Mouse (Mus musculus): ENCODE measurements around the gene Gm21992. TPM values are rescaled to one million over a fixed set of nuclear protein-coding genes. Genes with fewer than 3 reads are reported as not detected.
"Not testable (repeated sequence)": the region's sequence is repeated elsewhere in the genome, so short reads cannot be mapped to it uniquely, and the experiment has no call there.

Gm21992 gene
- total RNA-seq, 2 experiments from 2014 or later, result 21.8 to 21.9 TPM

DNA sequence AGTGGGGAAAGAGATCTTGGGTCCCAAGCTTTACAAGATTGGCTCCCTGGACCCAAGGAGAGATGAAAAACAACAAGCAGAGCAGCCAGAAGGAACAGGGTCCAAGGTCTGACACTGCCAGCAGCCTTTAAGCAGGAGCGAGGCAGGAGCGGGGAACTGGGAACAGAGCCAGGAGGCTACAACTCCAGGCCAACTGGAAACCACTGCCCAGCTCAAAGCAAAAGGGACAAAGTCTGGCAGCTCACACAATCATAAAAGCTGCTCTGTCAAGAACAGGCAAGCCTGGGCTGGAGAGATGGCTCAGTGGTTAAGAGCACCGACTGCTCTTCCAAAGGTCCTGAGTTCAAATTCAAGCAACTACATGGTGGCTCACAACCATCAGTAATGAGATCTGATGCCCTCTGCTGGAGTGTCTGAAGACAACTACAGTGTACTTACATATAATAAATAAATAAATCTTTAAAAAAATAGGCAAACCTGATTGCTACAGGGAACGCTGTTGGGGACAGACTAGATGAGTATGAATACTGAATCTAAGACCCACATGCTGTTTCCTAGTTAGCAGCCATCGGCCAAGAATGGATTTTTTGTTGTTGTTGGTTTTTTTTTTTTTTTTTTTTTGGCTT is 9.4 kb upstream of the Gm21992 start:
- intact Hi-C loops (cut with DNase I), result no loop called here
- DNase-seq (ENCODE audit: low spot score in 2 of 2), result peak; percentile 55 to 78

DNA sequence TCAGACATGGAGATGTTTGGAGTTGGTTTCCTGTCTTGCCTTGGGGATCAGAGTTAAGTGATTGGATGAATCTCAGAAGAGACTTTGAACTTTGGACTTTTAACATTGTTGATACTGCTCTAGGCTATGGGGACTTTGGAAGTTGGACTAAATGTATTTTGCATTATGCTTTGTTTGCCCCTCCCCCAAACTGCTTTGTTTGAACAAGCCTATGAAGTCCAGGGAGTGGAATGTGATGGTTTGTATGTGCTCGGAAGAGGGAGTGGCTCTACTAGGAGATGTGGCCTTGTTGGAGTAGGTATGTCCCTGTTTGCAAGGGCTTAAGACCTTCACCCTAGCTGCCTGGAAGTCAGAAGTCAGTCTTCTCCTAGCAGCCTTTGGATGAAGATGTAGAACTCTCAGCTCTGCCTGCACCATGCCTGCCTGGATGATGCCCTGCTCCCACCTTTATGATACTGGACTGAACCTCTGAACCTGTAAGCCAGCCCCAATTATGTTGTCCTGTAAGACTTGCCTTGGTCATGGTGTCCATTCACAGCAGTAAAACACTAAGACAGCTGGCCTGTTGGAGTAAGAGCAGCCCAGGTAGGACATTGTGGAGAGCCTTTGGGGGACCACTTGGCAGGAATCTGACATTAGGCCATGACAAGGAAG is 5.9 kb upstream of the Gm21992 start:
- intact Hi-C loops (cut with DNase I), result no loop called here
- no peak for DNase-seq (ENCODE audit: low spot score in 2 of 2)

DNA sequence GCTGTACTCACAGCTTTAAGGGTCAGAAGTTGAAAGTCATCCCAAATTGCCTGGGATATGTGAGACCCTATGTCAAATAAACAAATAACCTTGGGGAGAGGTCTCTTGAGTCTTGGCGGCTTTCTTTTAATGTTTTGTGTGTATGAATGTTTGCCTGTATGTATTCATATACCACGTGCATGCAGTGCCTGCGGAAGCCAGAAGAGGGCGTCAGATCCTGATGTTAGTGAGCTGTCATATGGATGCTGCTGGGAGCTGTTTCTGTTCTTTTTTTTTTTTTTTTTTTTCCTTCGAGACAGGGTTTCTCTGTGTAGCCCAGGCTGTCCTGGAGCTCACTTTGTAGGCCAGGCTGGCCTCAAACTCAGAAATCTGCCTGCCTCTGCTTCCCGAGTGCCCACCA is 1.6 kb upstream of the Gm21992 start:
- intact Hi-C loops (cut with DNase I), result no loop called here
- no peak for DNase-seq (ENCODE audit: low spot score in 2 of 2)

DNA sequence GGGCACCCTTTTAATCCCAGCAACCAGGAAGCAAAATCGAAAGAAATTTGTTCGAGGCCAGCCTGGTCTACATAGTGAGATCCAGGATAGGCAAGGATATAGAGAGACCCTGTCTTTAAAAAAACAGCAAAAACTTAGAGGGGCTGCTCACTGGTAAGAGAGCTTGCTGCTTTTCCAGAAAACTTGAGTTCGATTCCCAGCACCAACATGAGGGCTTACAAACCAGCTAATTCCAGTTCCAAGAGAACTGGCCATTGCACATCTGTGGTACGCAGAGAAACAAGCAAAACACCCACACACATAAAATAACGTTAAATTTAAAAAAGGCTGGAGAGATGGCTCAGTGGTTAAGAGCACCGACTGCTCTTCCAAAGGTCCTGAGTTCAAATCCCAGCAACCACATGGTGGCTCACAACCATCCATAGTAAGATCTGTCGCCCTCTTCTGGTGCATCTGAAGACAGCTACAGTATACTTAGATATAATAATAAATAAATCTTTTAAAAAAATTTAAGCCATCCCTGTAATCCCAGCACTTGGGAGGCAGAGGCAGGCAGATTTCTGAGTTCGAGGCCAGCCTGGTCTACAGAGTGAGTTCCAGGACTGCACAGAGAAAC is 1.0 kb upstream of the Gm21992 start:
- intact Hi-C loops (cut with DNase I); DNase-seq (ENCODE audit: low spot score in 2 of 2): not testable (repeated sequence)

DNA sequence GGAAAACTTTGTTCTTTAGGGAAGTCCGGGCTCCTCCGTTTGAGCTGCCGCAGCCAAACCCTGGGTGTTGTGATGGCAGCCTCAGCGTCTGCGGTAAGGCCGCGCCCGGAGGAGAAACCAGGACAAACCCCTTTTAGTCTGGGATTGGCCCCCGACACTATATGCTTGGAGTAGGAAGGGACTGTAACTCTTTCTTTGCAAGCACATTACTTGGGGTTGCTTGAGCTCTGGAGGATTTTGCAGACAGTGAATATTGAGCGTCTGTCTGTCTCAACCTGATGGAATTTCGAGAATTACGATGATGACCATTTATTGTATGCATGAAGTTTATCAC is 464 bp upstream of the Gm21992 start:
- intact Hi-C loops (cut with DNase I), result loop anchor here (1.0 kb wide), 1 partner anchor 56 kb away; the partner anchor contains the start of gene Rbm4b
- DNase-seq (ENCODE audit: low spot score in 2 of 2), result no peak

DNA sequence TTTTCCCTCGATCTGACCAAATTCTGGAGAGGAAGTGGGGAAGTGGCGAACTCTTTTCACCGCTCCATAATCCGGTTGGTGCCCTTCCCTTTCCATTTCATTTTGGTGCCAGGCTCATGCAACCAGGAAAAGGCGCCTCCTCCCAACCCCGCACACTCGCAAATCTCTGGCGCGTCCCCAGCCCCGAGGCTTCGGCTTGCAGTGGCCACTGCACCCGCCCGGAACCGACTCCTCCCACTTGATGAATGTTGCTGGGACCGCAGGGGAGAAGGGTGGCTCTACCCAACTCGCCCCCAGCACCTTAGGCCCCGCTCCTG is 708 bp downstream of the Gm21992 start:
- intact Hi-C loops (cut with DNase I), result loop anchor here (1.0 kb wide), 1 partner anchor 54 kb away; the partner anchor contains the start of gene Rbm4b

DNA sequence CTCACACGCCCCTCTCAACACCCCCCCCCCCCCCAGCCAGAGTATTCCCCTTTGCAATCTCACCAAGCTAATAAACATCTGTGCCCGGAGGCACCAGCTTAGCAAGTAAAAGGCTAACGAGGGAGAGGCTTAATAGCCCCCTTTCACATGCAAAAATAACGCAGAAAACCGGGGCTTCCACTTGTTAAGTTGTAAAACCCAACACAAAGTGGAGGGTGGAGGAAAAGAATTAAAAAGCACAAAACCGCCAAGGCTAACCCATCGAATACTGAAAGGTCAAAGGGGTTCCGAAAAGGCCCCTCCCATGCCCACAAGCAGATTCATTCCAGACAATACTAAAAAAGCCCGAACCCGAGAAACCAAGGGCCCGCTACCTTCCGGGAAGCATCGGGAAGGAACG is 1.1 kb downstream of the Gm21992 start:
- DNase-seq (ENCODE audit: low spot score in 2 of 2), result no peak
- intact Hi-C loops (cut with DNase I), result no loop called here

More for the DNA sequence above, 708 bp downstream of the Gm21992 start:
- no peak for DNase-seq (ENCODE audit: low spot score in 2 of 2)

DNA sequence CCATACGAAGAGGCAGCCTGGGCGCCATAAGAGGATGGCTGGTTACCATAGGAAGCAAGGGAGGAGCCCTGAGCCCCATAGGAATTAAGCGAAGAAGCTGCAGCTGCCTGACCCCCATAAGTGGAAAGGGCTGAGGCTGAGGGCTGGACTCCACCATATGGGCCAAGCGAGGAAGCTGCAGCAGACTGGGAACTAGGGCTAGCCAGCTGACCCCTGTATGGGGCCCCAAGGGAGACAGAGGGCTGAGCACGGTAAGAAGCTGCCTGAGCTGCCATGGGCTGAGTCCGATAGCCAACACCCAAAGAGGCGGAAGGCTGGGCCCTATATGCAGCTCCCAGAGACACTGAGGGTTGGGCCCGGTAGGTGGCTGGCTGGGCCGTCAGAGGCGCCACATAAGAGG is 8.1 kb downstream of the Gm21992 start:
- intact Hi-C loops (cut with DNase I), result no loop called here
- DNase-seq (ENCODE audit: low spot score in 2 of 2), result no peak

DNA sequence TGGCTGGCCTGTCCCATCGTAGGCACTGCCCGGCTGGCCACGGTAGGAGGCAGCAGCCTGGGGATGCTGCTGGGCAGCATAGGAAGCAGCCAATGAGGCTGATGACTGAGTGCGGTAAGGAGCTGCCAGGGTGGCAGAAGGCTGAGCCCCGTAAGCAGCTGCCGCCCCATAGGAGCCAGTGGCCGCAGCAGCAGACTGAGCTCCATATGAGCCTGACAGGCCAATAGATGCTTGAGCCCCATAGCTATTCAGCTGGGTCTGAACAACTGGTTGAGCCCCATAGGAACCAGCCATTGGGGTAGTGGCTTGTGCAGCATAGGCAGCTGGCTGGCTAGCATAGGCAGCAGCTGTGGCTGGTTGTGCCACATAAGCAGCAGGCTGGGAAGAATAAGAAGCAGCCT is 8.7 kb downstream of the Gm21992 start:
- intact Hi-C loops (cut with DNase I), result no loop called here

DNA sequence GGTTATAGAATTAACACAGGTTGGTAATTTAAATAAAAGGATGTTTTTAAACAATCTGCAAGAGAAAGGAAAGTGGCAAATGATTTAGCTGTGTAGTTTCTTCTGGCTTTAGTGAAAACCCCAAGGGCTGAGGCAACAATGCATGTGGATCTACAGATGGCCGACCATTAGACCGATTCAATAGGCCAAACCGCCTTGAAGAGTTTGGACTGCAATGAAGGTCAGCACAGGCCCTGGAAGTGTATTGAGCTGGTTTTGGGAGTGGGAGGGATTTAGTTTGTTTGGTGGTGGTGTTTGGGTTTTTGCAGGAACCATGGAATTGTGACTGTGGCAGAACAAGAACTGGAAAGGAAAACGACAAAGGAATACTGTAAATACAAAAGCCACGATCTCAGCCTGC is 12.3 kb downstream of the Gm21992 start:
- DNase-seq (ENCODE audit: low spot score in 2 of 2), result no peak
- intact Hi-C loops (cut with DNase I), result no loop called here

More for the DNA sequence above, 8.7 kb downstream of the Gm21992 start:
- DNase-seq (ENCODE audit: low spot score in 2 of 2), result no peak

DNA sequence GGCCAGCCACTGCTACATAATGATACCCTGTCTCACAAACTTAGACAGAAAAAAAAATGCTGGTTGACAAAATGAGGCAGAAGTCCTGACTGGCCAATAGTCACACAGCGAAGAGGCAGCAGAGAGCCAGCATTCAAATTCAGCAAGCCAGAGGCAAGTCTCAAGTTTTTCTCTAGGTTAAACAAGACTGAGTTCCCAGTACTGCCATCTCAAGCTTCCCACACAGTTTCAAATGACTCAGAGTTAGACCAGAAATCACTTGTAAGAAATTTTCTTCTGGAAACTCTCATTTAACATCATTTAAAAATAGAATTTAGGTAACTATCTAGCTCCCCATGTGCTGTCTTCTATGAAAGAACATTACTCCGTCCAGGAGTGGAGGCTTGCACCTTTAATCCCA is 13.6 kb downstream of the Gm21992 start:
- DNase-seq (ENCODE audit: low spot score in 2 of 2), result peak in 1 of 2 experiments; percentile 75
- intact Hi-C loops (cut with DNase I), result no loop called here

DNA sequence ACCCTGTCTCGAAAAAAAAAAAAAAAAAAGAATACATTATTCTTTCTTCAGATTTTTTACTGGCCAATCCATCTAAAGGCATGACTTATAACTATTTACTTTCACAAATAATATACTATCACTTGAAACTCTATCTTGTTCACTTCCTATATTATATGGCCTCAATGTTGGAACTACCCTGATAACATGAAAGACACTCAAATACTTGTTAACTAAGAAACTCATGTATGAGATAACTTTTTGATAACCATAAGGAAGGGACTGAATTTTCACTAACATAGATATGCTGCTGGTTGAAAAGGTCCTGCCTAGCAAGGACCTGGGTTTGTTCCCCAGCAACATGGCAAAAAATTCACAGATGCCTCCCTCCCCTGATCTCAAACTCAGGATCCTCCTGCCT is 15.5 kb downstream of the Gm21992 start:
- intact Hi-C loops (cut with DNase I), result no loop called here
- no peak for DNase-seq (ENCODE audit: low spot score in 2 of 2)

DNA sequence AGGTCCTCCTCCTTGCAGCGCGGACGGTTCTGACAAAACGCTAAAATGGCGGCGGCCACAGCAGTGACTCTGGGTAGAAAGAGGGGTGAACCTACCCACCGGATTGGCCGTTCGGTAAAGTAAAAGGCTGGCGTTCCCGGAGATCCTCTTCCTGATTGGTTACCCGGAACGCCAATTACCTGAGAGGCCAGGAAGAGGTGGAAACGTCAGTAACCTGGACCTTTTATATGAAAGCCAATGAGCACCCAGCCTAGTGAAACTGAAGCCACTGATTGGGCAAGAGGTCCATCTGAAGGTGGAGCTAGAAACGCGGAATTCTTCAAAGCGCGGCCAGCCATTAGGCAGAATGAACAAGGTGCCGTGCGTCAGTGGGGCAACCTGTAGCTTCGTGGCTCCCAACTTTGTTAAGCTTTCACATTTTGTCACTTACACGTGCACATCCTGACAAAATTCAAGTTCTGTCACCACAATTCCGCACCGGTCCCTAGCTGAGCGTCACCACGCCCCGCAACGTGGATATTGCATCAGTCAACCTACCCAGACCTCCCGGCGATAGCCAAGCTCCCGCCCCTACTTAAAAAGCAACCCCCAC is 17.5 kb downstream of the Gm21992 start, which contains the start of gene Rbm4:
TSS of gene Rbm4 (minus strand) at position 71 of the 592 bp plus-strand sequence.
- intact Hi-C loops (cut with DNase I), result no loop called here
- DNase-seq (ENCODE audit: low spot score in 2 of 2), result peak; percentile 98 to 100

DNA sequence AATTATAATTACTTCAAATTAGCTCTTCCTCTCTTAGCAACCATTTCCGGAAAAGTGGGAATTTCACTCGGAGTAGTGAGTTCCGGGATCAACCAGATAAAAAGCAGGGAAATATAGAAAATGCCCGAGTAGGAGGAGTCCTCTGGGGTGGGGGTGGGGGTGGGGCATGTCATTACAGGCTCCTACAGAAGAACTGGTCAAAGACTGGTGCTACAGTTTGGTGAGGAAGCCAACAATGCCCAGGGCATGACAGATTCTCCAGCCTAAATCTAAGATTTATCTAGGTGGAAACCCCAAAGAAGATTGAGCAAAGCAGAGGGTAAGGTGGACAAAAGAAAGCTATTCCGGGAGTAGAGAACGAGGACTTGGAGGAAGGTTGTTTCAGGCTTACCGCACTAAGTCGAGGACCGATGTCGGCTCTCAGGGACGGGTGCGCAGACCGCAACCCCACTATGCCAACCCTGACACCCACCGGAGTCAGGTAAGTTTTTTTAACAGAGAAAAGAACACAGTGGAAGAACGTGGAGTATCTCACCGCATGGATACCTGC is 18.1 kb downstream of the Gm21992 start:
- no peak for DNase-seq (ENCODE audit: low spot score in 2 of 2)
- intact Hi-C loops (cut with DNase I), result no loop called here

DNA sequence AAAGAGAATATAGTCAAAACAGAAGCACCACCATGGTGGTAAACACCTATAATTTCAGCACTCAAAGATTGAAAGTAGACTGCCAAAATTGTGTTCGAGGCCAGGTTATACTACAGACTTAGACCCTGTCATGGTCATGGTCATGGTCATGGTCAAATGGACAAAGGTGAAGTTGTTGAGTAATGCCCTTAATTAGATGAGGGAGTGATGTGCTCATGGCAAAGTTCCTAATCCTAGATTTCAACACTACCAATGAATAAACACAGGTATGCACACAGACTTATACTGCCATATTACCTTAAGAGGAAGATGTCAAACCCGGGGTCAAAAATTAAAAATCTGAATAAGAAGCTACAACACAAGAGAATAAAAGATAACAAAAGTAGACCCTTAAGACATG is 25.1 kb downstream of the Gm21992 start:
- intact Hi-C loops (cut with DNase I), result no loop called here
- no peak for DNase-seq (ENCODE audit: low spot score in 2 of 2)

DNA sequence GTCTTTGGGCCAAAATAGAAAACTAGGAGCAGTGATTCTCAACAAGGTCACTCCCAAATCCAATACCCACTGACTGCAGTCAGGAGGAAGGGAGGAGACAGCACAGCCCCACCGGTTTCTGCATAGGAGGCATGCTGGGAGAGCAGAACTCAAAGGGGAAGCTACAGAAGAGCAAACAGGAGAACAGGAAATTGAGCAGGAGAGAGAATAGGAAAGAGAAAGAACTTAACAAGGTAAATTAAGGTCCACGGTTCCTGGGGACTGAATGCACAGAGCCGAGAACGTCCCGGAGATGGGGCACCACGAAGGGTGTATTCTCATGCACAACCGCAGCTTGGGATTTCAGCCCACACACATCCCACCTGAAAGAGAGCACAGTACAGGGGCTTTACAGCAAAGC is 26.2 kb downstream of the Gm21992 start:
- intact Hi-C loops (cut with DNase I), result no loop called here
- DNase-seq (ENCODE audit: low spot score in 2 of 2), result no peak

DNA sequence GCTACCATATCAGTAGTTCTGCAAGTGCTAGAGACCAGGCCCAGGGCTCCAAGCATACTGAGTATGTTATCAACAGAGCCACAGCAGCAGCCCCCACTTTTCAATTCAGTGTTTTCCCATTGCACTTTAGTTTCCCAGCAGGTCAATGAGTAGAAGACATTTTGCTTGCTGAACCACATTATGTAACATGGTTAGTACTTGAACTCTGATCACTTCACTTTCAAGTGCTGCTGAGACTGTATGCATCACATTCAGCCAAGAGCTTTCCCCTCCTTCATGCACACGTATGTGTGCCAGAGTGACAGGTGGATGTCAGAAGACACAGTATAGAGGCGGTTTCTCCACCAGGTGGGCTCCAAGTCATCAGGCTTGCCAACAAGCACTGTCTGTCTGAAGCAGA is 28.5 kb downstream of the Gm21992 start:
- no peak for DNase-seq (ENCODE audit: low spot score in 2 of 2)
- intact Hi-C loops (cut with DNase I), result no loop called here

DNA sequence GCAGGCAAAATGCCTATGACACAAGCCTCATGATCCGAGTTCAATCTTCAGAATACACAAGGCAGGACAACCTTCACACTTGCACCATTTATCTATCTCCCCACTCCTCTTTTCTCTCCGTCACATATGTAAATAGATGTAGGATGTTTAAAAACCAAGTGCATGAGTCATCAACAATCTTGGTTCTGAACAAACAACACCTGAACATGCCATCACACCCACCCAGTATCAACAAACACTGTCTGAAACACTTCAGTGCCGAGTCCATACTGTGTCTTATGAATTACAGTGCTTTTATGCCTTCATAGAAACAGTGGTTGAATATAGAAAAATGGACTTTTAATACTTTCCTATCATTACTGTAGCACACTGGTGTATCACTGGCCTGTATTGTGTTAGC is 38.6 kb downstream of the Gm21992 start:
- DNase-seq (ENCODE audit: low spot score in 2 of 2), result no peak
- intact Hi-C loops (cut with DNase I), result no loop called here

DNA sequence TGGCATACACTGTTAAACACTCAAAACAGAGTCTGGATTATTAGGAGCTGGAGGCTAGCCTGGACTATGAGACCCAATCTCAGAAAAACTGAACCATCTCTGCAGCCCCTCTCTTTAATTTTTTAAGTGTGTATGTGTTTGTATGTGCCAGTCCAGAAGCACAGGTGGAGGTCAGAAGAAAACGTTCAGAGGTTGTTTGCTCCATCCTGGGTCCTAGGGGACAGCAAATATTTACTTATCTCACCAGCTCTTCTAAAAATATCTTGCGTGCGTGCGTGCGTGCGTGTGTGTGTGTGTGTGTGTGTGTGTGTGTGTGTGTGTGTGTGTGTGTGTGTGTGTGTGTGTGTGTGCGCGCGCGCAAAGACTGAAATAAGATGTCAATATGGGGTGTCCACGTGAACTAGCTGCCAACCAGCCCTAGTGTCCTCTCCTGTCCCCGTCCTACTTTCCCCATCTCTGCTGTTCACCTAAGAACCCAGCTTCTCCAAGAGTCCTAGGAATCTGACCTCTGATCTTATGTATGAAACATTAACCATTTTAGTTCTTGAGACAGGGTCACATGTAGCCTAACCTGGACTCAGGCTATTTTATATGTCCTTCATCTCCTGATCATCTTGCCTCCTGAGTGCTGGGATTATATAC is 43.8 kb downstream of the Gm21992 start:
- DNase-seq (ENCODE audit: low spot score in 2 of 2), result no peak
- intact Hi-C loops (cut with DNase I), result no loop called here

DNA sequence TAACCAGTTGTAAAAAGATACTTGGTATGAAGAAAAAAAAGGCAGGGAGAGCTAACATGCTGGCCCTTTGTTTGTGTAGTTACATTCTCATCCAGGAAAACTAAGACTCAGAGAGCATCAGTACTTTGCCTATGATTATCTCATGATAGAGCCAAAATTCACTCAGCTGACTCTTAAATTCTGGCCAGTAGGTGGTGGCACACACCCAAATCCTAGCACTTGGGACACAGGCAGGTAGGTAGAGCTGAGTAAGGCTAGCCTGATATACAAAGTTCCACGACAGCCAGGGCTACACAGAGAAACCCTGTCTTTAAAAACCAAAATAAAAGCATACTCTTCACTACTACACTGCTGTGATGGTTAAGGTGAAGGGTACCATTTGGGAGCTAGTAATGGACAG is 48.5 kb downstream of the Gm21992 start:
- no peak for DNase-seq (ENCODE audit: low spot score in 2 of 2)
- intact Hi-C loops (cut with DNase I), result no loop called here

Measured in left cerebral cortex, postnatal 25 days (tissue).